Mouse (Mus musculus): ENCODE results near the gene Tspan10.
A peak's percentile ranks its signal among the peaks of the same experiment; 100 is the strongest.
"Not testable (repeated sequence)": the region's sequence is repeated elsewhere in the genome, so short reads cannot be mapped to it uniquely, and the experiment has no call there.

Tspan10 gene

GRCm38 (mm10) chr11:120442344-120442743 lies at the start of gene Tspan10:
Tspan10 (plus strand) TSS chr11:120442644.
- DNase-seq (ENCODE audit: low read depth, low spot score): no peak

GRCm38 (mm10) chr11:120395661-120396060 lies 46.8 kb upstream of the Tspan10 start:
- DNase-seq (ENCODE audit: low read depth, low spot score): no peak

GRCm38 (mm10) chr11:120397602-120398001 lies 44.8 kb upstream of the Tspan10 start:
- no peak for DNase-seq (ENCODE audit: low read depth, low spot score)

GRCm38 (mm10) chr11:120399319-120399718 lies 43.1 kb upstream of the Tspan10 start:
- DNase-seq (ENCODE audit: low read depth, low spot score): no peak

- no peak for DNase-seq (ENCODE audit: low read depth, low spot score)
Measured at GRCm38 (mm10) chr11:120404814-120405213, 37.6 kb upstream of the Tspan10 start.

- no peak for DNase-seq (ENCODE audit: low read depth, low spot score)
Measured at GRCm38 (mm10) chr11:120405867-120406266, 36.6 kb upstream of the Tspan10 start.

GRCm38 (mm10) chr11:120406445-120406844 lies 36.0 kb upstream of the Tspan10 start:
- no peak for DNase-seq (ENCODE audit: low read depth, low spot score)

GRCm38 (mm10) chr11:120413621-120414020 lies 28.8 kb upstream of the Tspan10 start:
- not testable (repeated sequence) for DNase-seq (ENCODE audit: low read depth, low spot score)

GRCm38 (mm10) chr11:120417852-120418251 lies 24.6 kb upstream of the Tspan10 start:
- no peak for DNase-seq (ENCODE audit: low read depth, low spot score)

GRCm38 (mm10) chr11:120418592-120418991 lies 23.9 kb upstream of the Tspan10 start:
- DNase-seq (ENCODE audit: low read depth, low spot score): no peak

GRCm38 (mm10) chr11:120422651-120423568 lies 19.5 kb upstream of the Tspan10 start:
- DNase-seq (ENCODE audit: low read depth, low spot score): no peak

- DNase-seq (ENCODE audit: low read depth, low spot score): peak; percentile 79
Measured at GRCm38 (mm10) chr11:120423569-120424295, 18.7 kb upstream of the Tspan10 start.

GRCm38 (mm10) chr11:120426727-120427126 lies 15.7 kb upstream of the Tspan10 start:
- no peak for DNase-seq (ENCODE audit: low read depth, low spot score)

- DNase-seq (ENCODE audit: low read depth, low spot score): peak; percentile 90
Measured at GRCm38 (mm10) chr11:120437152-120437856, 5.1 kb upstream of the Tspan10 start, which contains the start of gene Nploc4. Nploc4 (minus strand) TSS chr11:120437708.

- DNase-seq (ENCODE audit: low read depth, low spot score): no peak
Measured at GRCm38 (mm10) chr11:120437857-120438385, 4.5 kb upstream of the Tspan10 start.

- no peak for DNase-seq (ENCODE audit: low read depth, low spot score)
Measured at GRCm38 (mm10) chr11:120442765-120443280, 379 bp downstream of the Tspan10 start.

- no peak for DNase-seq (ENCODE audit: low read depth, low spot score)
Measured at GRCm38 (mm10) chr11:120444106-120444505, 1.7 kb downstream of the Tspan10 start.

GRCm38 (mm10) chr11:120445475-120445874 lies 3.0 kb downstream of the Tspan10 start:
- DNase-seq (ENCODE audit: low read depth, low spot score): no peak

- DNase-seq (ENCODE audit: low read depth, low spot score): no peak
Measured at GRCm38 (mm10) chr11:120447179-120447578, 4.7 kb downstream of the Tspan10 start.

- DNase-seq (ENCODE audit: low read depth, low spot score): no peak
Measured at GRCm38 (mm10) chr11:120452246-120452645, 9.8 kb downstream of the Tspan10 start.

GRCm38 (mm10) chr11:120453306-120453705 lies 10.9 kb downstream of the Tspan10 start, which contains the start of gene Pde6g:
Pde6g (minus strand) TSS chr11:120453500.
- DNase-seq (ENCODE audit: low read depth, low spot score): no peak
